Mouse (Mus musculus): ENCODE measurements around the gene Bnip2.

- no peak for TF ChIP-seq CTCF (IDR thresholded peaks at IDR 0.05)
- no peak for TF ChIP-seq EP300 (IDR thresholded peaks at IDR 0.05)
These were observed 28.3 kb upstream of the Bnip2 start for GRCm38 (mm10) chr9:69961007-69961406.
